Mouse (Mus musculus) CH12.LX (cell line): ENCODE data around the gene Als2cr12. TPM values are rescaled to one million over a fixed set of nuclear protein-coding genes. Genes with fewer than 3 reads are reported as not detected.

Experiments used
- DNase-seq: peaks from one replicate; pipeline ENCODE4 v3.0.0-alpha.2; 2013; ENCODE audit errors: extremely low read depth
- H3K27ac ChIP-seq: 2 replicates; pipeline ENCODE4 v1.5.1; 2012; ENCODE audit warnings: low read depth, mild to moderate bottlenecking, control low read depth, moderate library complexity; ENCODE audit not compliant: insufficient read depth
- H3K27me3 ChIP-seq: replicated peaks from 2 replicates; pipeline ENCODE3; 2012; ENCODE audit warnings: inconsistent platforms
- H3K36me3 ChIP-seq, 2 experiments: replicated peaks in 1 of 2; 2 replicates each; pipeline versions ENCODE3 to v1.6.1; 2012; ENCODE audit warnings: inconsistent platforms in 1 of 2, low read length in 1 of 2, mild to moderate bottlenecking in 1 of 2, mixed read lengths in 1 of 2, moderate library complexity in 1 of 2; ENCODE audit not compliant: control insufficient read depth in 1 of 2, insufficient read depth in 1 of 2
- H3K4me1 ChIP-seq, 2 experiments: 2 replicates each; pipeline ENCODE4 v1.6.1; 2012; ENCODE audit warnings: inconsistent platforms in 1 of 2, moderate library complexity in 1 of 2; ENCODE audit not compliant: insufficient read depth in 2 of 2, control insufficient read depth in 1 of 2
- H3K4me2 ChIP-seq: 2 replicates; pipeline ENCODE4 v1.6.1; 2012; ENCODE audit warnings: low read depth, mild to moderate bottlenecking, control low read depth; ENCODE audit not compliant: poor library complexity, insufficient read depth, severe bottlenecking
- H3K4me3 ChIP-seq, 3 experiments: fragments of 150-350 bp in 1 of 3; sonication (generic) in 1 of 3; replicated peaks in 1 of 3; 2 replicates each; pipeline versions ENCODE3 to v1.5.1; 2011 to 2012; ENCODE audit warnings: low read depth in 2 of 3, low read length in 2 of 3, mild to moderate bottlenecking in 2 of 3, moderate library complexity in 2 of 3, control low read depth in 1 of 3, improper control_type of control experiment in 1 of 3, inconsistent platforms in 1 of 3, mixed read lengths in 1 of 3; ENCODE audit not compliant: poor library complexity in 1 of 3
- H3K79me2 ChIP-seq: replicated peaks from 2 replicates; pipeline ENCODE4 v1.6.1; 2012; ENCODE audit warnings: mild to moderate bottlenecking, moderate library complexity; ENCODE audit not compliant: control insufficient read depth, poor library complexity, insufficient read depth, severe bottlenecking; ENCODE audit errors: extremely low read depth
- H3K9ac ChIP-seq: 2 replicates; pipeline ENCODE4 v1.6.1; 2012; ENCODE audit warnings: low read depth, mild to moderate bottlenecking, control low read depth, moderate library complexity; ENCODE audit not compliant: insufficient read depth
- H3K9me3 ChIP-seq: replicated peaks from 2 replicates; pipeline ENCODE3; 2012; ENCODE audit warnings: low read length, inconsistent platforms, mixed read lengths
- BHLHE40 ChIP-seq: IDR thresholded peaks from 2 replicates; pipeline ENCODE4 v1.6.1; 2011; ENCODE audit warnings: mild to moderate bottlenecking, low read depth, low read length, improper control_type of control experiment
- CHD1 ChIP-seq: IDR thresholded peaks from 2 replicates; pipeline ENCODE4 v1.6.1; 2012; ENCODE audit warnings: low read depth, low read length, improper control_type of control experiment, inconsistent platforms
- CHD2 ChIP-seq: IDR thresholded peaks from 2 replicates; pipeline ENCODE4 v1.6.1; 2011; ENCODE audit warnings: low read length, improper control_type of control experiment
- CTCF ChIP-seq, 2 experiments: IDR thresholded peaks in 1 of 2; conservative IDR thresholded peaks in 1 of 2; 2 replicates each; pipeline ENCODE4 v1.5.1; 2011 to 2012; ENCODE audit warnings: low read depth in 2 of 2, low read length in 2 of 2, improper control_type of control experiment in 1 of 2, inconsistent platforms in 1 of 2, mild to moderate bottlenecking in 1 of 2, moderate library complexity in 1 of 2
- E2F4 ChIP-seq: IDR thresholded peaks from 2 replicates; pipeline ENCODE4 v1.6.1; 2011; ENCODE audit warnings: low read depth, low read length, improper control_type of control experiment; ENCODE audit not compliant: insufficient replicate concordance
- ELF1 ChIP-seq: IDR thresholded peaks from 2 replicates; pipeline ENCODE4 v1.6.1; 2014; ENCODE audit warnings: low read depth, mild to moderate bottlenecking, inconsistent platforms, low read length, improper control_type of control experiment
- EP300 ChIP-seq: IDR thresholded peaks from 2 replicates; pipeline ENCODE4 v1.6.1; 2011; ENCODE audit warnings: low read length, improper control_type of control experiment
- ETS1 ChIP-seq: conservative IDR thresholded peaks from 2 replicates; pipeline ENCODE4 v1.6.1; 2012; ENCODE audit warnings: low read depth, mild to moderate bottlenecking, inconsistent platforms, low read length, improper control_type of control experiment, moderate library complexity
- GABPA ChIP-seq: IDR thresholded peaks from 2 replicates; pipeline ENCODE4 v1.6.1; 2012; ENCODE audit warnings: low read depth, low read length, improper control_type of control experiment, inconsistent platforms; ENCODE audit not compliant: insufficient replicate concordance
- HCFC1 ChIP-seq: IDR thresholded peaks from 2 replicates; pipeline ENCODE4 v1.6.1; 2012; ENCODE audit warnings: low read depth, mild to moderate bottlenecking, inconsistent platforms, low read length, improper control_type of control experiment
- IRF4 ChIP-seq: IDR thresholded peaks from 2 replicates; pipeline ENCODE4 v1.6.1; 2014; ENCODE audit warnings: low read depth, mild to moderate bottlenecking, inconsistent platforms, low read length, improper control_type of control experiment
- JUN ChIP-seq: IDR thresholded peaks from 2 replicates; pipeline ENCODE4 v1.6.1; 2011; ENCODE audit warnings: low read depth, mild to moderate bottlenecking, low read length, improper control_type of control experiment, moderate library complexity; ENCODE audit not compliant: insufficient read depth
- JUND ChIP-seq: conservative IDR thresholded peaks from 2 replicates; pipeline ENCODE4 v1.6.1; 2011; ENCODE audit warnings: low read depth, low read length, improper control_type of control experiment
- KAT2A ChIP-seq: IDR thresholded peaks from 2 replicates; pipeline ENCODE4 v1.6.1; 2012; ENCODE audit warnings: low read length, improper control_type of control experiment, inconsistent platforms; ENCODE audit not compliant: insufficient replicate concordance
- MAFK ChIP-seq: IDR thresholded peaks from 2 replicates; pipeline ENCODE4 v1.6.1; 2011; ENCODE audit warnings: low read length, improper control_type of control experiment; ENCODE audit not compliant: insufficient replicate concordance
- MAX ChIP-seq: IDR thresholded peaks from 2 replicates; pipeline ENCODE4 v1.6.1; 2011; ENCODE audit warnings: low read length, improper control_type of control experiment
- MAZ ChIP-seq: IDR thresholded peaks from 2 replicates; pipeline ENCODE4 v1.6.1; 2012; ENCODE audit warnings: low read depth, mild to moderate bottlenecking, inconsistent platforms, low read length, improper control_type of control experiment, moderate library complexity
- MEF2A ChIP-seq: IDR thresholded peaks from 2 replicates; pipeline ENCODE4 v1.6.1; 2014; ENCODE audit warnings: low read depth, mild to moderate bottlenecking, inconsistent platforms, low read length, improper control_type of control experiment, borderline replicate concordance
- MXI1 ChIP-seq: IDR thresholded peaks from 2 replicates; pipeline ENCODE4 v1.6.1; 2011; ENCODE audit warnings: mild to moderate bottlenecking, low read depth, low read length, improper control_type of control experiment
- MYC ChIP-seq: IDR thresholded peaks from 2 replicates; pipeline ENCODE4 v1.6.1; 2011; ENCODE audit warnings: low read depth, mild to moderate bottlenecking, improper control_type of control experiment, low read length
- NELFE ChIP-seq: IDR thresholded peaks from 2 replicates; pipeline ENCODE4 v1.6.1; 2011; ENCODE audit warnings: low read depth, low read length, improper control_type of control experiment
- NRF1 ChIP-seq: IDR thresholded peaks from 2 replicates; pipeline ENCODE4 v1.6.1; 2014; ENCODE audit warnings: low read depth, mild to moderate bottlenecking, inconsistent platforms, low read length, improper control_type of control experiment, moderate library complexity
- PAX5 ChIP-seq: IDR thresholded peaks from 2 replicates; pipeline ENCODE4 v1.6.1; 2012; ENCODE audit warnings: low read length, inconsistent platforms, mixed read lengths
- POLR2A ChIP-seq: IDR thresholded peaks from 2 replicates; pipeline ENCODE4 v1.6.1; 2011; ENCODE audit warnings: low read depth, mild to moderate bottlenecking, improper control_type of control experiment, low read length
- POLR2AphosphoS2 ChIP-seq: IDR thresholded peaks from 2 replicates; pipeline ENCODE4 v1.6.1; 2011; ENCODE audit warnings: low read depth, low read length, improper control_type of control experiment
- RAD21 ChIP-seq: IDR thresholded peaks from 2 replicates; pipeline ENCODE4 v1.6.1; 2011; ENCODE audit warnings: low read depth, mild to moderate bottlenecking, low read length, improper control_type of control experiment, moderate library complexity
- RCOR1 ChIP-seq: conservative IDR thresholded peaks from 2 replicates; pipeline ENCODE4 v1.6.1; 2012; ENCODE audit warnings: low read depth, mild to moderate bottlenecking, inconsistent platforms, low read length, improper control_type of control experiment
- SIN3A ChIP-seq: IDR thresholded peaks from 2 replicates; pipeline ENCODE4 v1.6.1; 2012; ENCODE audit warnings: low read length, improper control_type of control experiment, inconsistent platforms
- SMC3 ChIP-seq: IDR thresholded peaks from 2 replicates; pipeline ENCODE4 v1.6.1; 2011; ENCODE audit warnings: low read depth, low read length, improper control_type of control experiment
- TBP ChIP-seq: conservative IDR thresholded peaks from 2 replicates; pipeline ENCODE4 v1.6.1; 2011; ENCODE audit warnings: low read depth, low read length, improper control_type of control experiment
- TCF12 ChIP-seq: IDR thresholded peaks from 2 replicates; pipeline ENCODE4 v1.6.1; 2014; ENCODE audit warnings: low read depth, mild to moderate bottlenecking, inconsistent platforms, low read length, improper control_type of control experiment
- UBTF ChIP-seq: IDR thresholded peaks from 2 replicates; pipeline ENCODE4 v1.6.1; 2012; ENCODE audit warnings: low read depth, mild to moderate bottlenecking, inconsistent platforms, low read length, improper control_type of control experiment, moderate library complexity
- USF1 ChIP-seq: IDR thresholded peaks from 2 replicates; pipeline ENCODE4 v1.6.1; 2014; ENCODE audit warnings: low read depth, mild to moderate bottlenecking, inconsistent platforms, low read length, improper control_type of control experiment
- USF2 ChIP-seq: conservative IDR thresholded peaks from 2 replicates; pipeline ENCODE4 v1.6.1; 2011; ENCODE audit warnings: low read depth, low read length, improper control_type of control experiment
- ZC3H11A ChIP-seq: IDR thresholded peaks from 2 replicates; pipeline ENCODE4 v1.6.1; 2012; ENCODE audit warnings: low read depth, mild to moderate bottlenecking, inconsistent platforms, low read length, improper control_type of control experiment
- ZKSCAN1 ChIP-seq: IDR thresholded peaks from 2 replicates; pipeline ENCODE4 v1.6.1; 2012; ENCODE audit warnings: low read depth, inconsistent platforms, low read length, improper control_type of control experiment, borderline replicate concordance
- ZMIZ1 ChIP-seq: IDR thresholded peaks from 2 replicates; pipeline ENCODE4 v1.6.1; 2012; ENCODE audit warnings: low read depth, mild to moderate bottlenecking, inconsistent platforms, low read length, improper control_type of control experiment
- ZNF384 ChIP-seq: IDR thresholded peaks from 2 replicates; pipeline ENCODE4 v1.6.1; 2012; ENCODE audit warnings: low read depth, low read length, improper control_type of control experiment, inconsistent platforms
- dilution Hi-C: fragments of 300-500 bp; cut with MboI; formaldehyde crosslinking; loops from 2 replicates; pipeline ENCODE4 v1.14.3; 2020; ENCODE audit warnings: low sequenced_read_pairs; ENCODE audit not compliant: extremely low pct_unique_long_range_greater_than_20kb, extremely low pct_ligation_motif_present
- in situ Hi-C: fragments of 300-500 bp; cut with MboI; formaldehyde crosslinking; loops from 3 replicates; pipeline ENCODE4 v1.14.3; 2019; ENCODE audit warnings: low sequenced_read_pairs, low pct_ligation_motif_present, low pct_unique_long_range_greater_than_20kb, mixed read lengths
- polyA plus RNA-seq: library from polyadenylated mRNA; unstranded; fragments of >175 nt; gene quantifications from 2 replicates; pipeline ENCODE4 v1.2.1, GENCODE M21; 2012; ENCODE audit warnings: low read depth; ENCODE audit not compliant: insufficient read length
- total RNA-seq, 2 experiments: library from RNA; depleted of rRNA; stranded (reverse); fragments of 300-350 nt in 1 of 2; fragments of >200 nt in 1 of 2; gene quantifications; 2 replicates each; pipeline ENCODE4 v1.2.3; 2012 to 2014

Gene Als2cr12
- total and polyA plus RNA-seq, 3 experiments: 0.33 TPM; not detected in 2

- TF ChIP-seq ZNF384 (no peak), CHD2 (0 out of 2 replicates have a peak, but pooled peaks have one; percentile 30), BHLHE40 (no peak), MAZ (peak; percentile 29; the same call in 1 of the 2 replicates), NELFE (0 out of 2 replicates have a peak, but pooled peaks have one; percentile 7), EP300 (peak; percentile 52), SIN3A (peak; percentile 34; the same call in 1 of the 2 replicates), NRF1 (no peak), SMC3 (no peak), GABPA (no peak), POLR2AphosphoS2 (no peak), KAT2A (no peak), CHD1 (0 out of 2 replicates have a peak, but pooled peaks have one; percentile 5), ELF1 (no peak), E2F4 (no peak), JUND (no peak), TCF12 (peak; percentile 58; the same call in 1 of the 2 replicates), JUN (no peak), USF2 (no peak), POLR2A (peak; percentile 16; the same call in 1 of the 2 replicates), ZC3H11A (no peak), MAFK (no peak), MEF2A (0 out of 2 replicates have a peak, but pooled peaks have one; percentile 3), ZMIZ1 (no peak), HCFC1 (no peak), MXI1 (peak; percentile 24; the same call in 1 of the 2 replicates), TBP (no peak), RCOR1 (0 out of 2 replicates have a peak, but pooled peaks have one; percentile 18), IRF4 (no peak), MAX (peak; percentile 17; the same call in 1 of the 2 replicates), MYC (peak; percentile 37; the same call in 1 of the 2 replicates), CTCF (conservative IDR thresholded peaks at IDR 0.05 in 1 of 2, IDR thresholded peaks at IDR 0.05 in 1 of 2; ENCODE audit: low read depth in 2 of 2, low read length in 2 of 2) (no peak), PAX5 (no peak), RAD21 (no peak), ETS1 (no peak; the same call in 1 of the 2 replicates), USF1 (no peak), ZKSCAN1 (no peak), UBTF (no peak)
- TF ChIP-seq, all 38 proteins: peak for 13
- H3K36me3 ChIP-seq: peaks cover 19 to 35% of the 10 kb centered on the region in 2 experiments
- H3K9me3 ChIP-seq: no peaks in the 10 kb centered on the region
- peak overlapping the region; percentile 76; the same call in 1 of the 2 replicates for H3K27ac ChIP-seq
- in situ Hi-C loops (no loop called here), dilution Hi-C loops (no loop called here)
- no peak for DNase-seq
- peak overlapping the region; percentile 72 for H3K4me2 ChIP-seq
- peak overlapping the region; percentile 79 for H3K9ac ChIP-seq
- peaks cover 9 to 39% of the 10 kb centered on the region in 2 experiments; a peak in 3 of 4 replicates for H3K4me1 ChIP-seq
- peaks cover 62% of the 10 kb centered on the region for H3K79me2 ChIP-seq
- no peaks in the 10 kb centered on the region for H3K27me3 ChIP-seq
- peak overlapping the region; percentile 63 to 82 (median 71) for H3K4me3 ChIP-seq
These were observed 32.7 kb upstream of the Als2cr12 start for GRCm38 (mm10) chr1:58728590-58728868.
